Mouse (Mus musculus) embryonic fibroblast, embryonic 13.5 days (primary cell): ENCODE data around the gene Wnt3.

Experiments
- CTCF ChIP-seq: IDR thresholded peaks from 2 replicates; pipeline ENCODE4 v1.5.1; 2011; ENCODE audit warnings: mild to moderate bottlenecking, control low read depth, low read length, moderate library complexity, borderline replicate concordance; ENCODE audit not compliant: insufficient read depth
- POLR2A ChIP-seq: IDR thresholded peaks from 2 replicates; pipeline ENCODE4 v1.6.1; 2011; ENCODE audit warnings: low read depth, mild to moderate bottlenecking, control low read depth, low read length, moderate library complexity

- TF ChIP-seq CTCF, result no peak
- TF ChIP-seq POLR2A, result no peak
Observed at GRCm38 (mm10) chr11:103862951-103863350, 89.0 kb downstream of the Wnt3 start.
